Mouse (Mus musculus) cortical plate, adult 2 months (tissue): ENCODE results near the gene Fam83g.

Experiments
- CTCF ChIP-seq: fragments of 200-500 bp; IDR thresholded peaks from 2 replicates; pipeline ENCODE4 v1.5.1; 2011; ENCODE audit warnings: mild to moderate bottlenecking, control low read depth, low read length; ENCODE audit not compliant: insufficient read depth; ENCODE audit errors: extremely low read depth
- POLR2A ChIP-seq: fragments of 200-500 bp; IDR thresholded peaks from 2 replicates; pipeline ENCODE4 v1.6.1; 2011; ENCODE audit warnings: mild to moderate bottlenecking, low read length, control low read depth; ENCODE audit not compliant: insufficient read depth; ENCODE audit errors: extremely low read depth

DNA sequence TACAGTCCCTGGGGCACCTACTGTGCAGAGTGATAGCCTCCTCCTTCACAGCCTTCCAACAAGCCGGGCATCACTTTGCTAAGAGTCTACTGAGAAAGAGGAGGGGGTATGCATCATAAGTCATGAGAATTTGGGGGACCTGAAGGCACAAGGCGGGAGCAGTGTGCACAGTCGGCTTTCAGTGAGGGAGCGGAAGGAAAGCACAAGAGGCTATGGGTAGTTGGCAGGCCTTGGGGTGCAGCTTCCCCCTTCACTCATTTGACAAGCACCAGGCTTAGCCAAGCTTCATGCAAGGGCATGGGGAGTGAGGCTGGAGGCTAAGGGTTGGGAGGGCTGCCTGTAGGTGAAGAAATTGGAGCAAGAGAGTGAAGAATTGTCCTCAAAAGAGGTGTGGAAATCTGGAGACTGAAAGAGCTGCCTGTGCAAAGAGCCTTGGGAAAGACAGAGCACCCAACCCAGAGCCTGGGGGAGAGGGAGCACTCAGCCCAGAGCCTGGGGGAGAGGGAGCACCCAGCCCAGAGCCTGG lies 29.0 kb upstream of the Fam83g start:
- TF ChIP-seq POLR2A (no peak), CTCF (no peak)
